Mouse (Mus musculus) layer of hippocampus, adult 9-10 months (tissue): ENCODE data around the gene Pnpla7.

Experiments
- DNase-seq: peaks from one replicate; pipeline ENCODE4 v3.0.0; 2022; ENCODE audit warnings: low spot score

Gene Pnpla7

DNA sequence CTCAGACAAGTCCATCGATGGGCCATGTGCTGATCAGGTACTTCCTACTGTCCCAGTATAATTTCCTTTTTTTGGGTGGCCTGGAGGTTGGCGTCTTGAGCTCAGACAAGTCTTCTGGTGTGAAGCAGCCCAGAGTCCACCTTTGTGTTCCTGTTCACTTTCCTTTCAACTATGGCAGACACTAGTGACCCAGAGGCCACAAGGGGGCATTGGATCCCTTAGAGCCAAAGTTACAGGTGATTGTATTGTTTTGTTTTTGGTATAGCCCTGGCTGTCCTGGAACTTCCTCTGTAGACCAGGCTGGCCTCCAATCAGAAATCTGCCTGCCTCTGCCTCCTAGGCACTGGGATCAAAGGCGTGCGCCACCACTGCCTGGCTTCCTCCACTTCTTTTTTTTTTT lies 96.6 kb downstream of the Pnpla7 start:
- DNase-seq = no peak

DNA sequence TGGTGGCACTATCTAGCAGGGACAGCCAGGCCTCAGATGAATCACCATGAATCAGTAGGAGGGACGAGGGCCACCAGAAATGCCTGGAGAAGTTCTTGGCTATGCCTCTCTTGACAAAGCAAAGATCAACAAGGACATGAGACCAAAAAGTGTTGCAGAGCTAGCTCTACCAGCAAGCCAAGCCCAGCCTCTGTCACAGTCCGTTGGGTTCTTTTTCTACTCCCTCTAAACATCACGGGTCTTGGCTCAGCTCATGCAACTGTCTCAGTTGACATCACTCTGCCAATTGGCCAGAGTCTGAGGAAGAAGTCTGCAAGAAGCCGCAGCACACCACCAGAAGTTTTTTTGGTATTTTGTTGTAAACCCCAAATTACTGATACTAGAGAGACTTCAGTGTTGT lies 99.7 kb downstream of the Pnpla7 start:
- no peak for DNase-seq

- no peak for DNase-seq
Measured at GRCm38 (mm10) chr2:25078967-25079366, 103.1 kb downstream of the Pnpla7 start.

GRCm38 (mm10) chr2:25080076-25080475 lies 104.2 kb downstream of the Pnpla7 start, which contains the start of gene Entpd8:
Gene Entpd8 (plus strand): TSS chr2:25080304.
- no peak for DNase-seq

DNA sequence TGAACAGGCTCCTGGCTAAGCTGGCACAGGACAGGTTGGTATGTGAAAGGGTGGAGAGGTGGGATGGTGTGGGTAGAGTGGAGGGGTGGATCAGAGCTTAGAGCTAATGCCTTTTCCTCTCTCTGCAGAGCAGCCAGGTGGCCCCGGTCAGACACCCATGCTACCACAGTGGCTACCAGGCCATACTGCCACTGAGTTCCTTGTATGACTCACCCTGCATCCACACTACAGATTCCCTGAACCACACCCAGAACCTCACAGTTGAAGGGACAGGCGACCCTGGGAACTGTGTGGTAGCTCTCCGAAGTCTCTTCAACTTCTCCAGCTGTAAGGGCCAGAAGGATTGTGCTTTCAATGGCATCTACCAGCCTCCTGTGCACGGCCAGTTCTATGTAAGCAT lies 107.9 kb downstream of the Pnpla7 start:
- no peak for DNase-seq

- DNase-seq = no peak
Measured at GRCm38 (mm10) chr2:25085571-25085970, 109.7 kb downstream of the Pnpla7 start.

GRCm38 (mm10) chr2:25087842-25088241 lies 112.0 kb downstream of the Pnpla7 start:
- DNase-seq = no peak

GRCm38 (mm10) chr2:25088636-25089035 lies 112.8 kb downstream of the Pnpla7 start:
- DNase-seq = no peak

GRCm38 (mm10) chr2:25094785-25095108 lies 118.9 kb downstream of the Pnpla7 start:
- DNase-seq = no peak

- DNase-seq = no peak
Measured at GRCm38 (mm10) chr2:25095109-25095850, 119.4 kb downstream of the Pnpla7 start, which contains the start of gene Noxa1. Gene Noxa1 (minus strand): TSS chr2:25095149.

DNA sequence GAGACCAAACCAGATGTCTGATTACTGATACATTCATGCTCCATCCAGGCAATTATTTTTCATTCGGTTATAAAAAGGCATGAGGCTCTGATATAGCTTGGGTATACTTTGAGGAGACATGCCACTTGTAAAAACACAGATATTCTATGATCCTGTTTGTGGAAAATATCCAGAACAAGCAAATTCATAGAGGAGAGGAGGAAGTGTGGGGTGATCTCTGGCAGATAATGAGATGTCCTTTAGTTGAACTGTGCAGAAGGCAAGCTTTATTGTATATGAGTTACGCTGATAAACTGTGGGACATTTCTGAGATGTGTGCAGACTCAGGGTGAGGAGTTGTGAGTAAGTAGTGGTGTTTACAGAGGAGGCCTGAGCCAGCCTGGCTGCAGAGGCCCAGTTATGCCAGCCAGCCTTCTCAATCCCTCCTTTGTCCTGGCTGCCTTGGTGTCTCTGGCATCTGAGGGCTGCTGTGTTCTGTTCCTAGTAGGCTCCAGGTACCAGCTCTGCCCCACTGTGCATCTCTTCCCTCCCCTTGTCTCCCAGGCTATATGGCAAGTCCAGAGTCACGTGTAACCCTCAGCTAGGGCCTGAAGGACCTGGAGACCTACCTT lies 122.3 kb downstream of the Pnpla7 start:
- DNase-seq = no peak

GRCm38 (mm10) chr2:25098956-25099355 lies 123.1 kb downstream of the Pnpla7 start:
- DNase-seq = no peak

DNA sequence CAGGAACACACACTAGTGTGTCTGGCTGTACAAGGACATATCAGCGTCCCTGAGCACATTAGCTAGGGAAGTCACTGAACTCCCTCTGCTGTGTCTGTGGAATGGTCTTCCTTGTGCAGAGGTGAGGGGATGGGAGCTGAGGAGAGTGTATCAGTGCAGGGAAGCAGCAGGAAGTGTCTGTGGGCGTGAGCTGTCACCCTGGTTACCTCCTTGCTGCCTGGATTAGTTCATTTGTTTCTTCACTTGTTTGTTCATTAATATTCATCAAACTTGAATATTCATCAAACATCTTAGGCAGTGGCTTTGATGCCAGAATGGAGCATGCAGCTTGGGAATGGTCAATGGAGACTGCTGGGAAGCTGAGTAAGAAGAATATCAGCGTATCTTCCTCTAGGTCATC lies 123.9 kb downstream of the Pnpla7 start:
- no peak for DNase-seq
